Mouse (Mus musculus): ENCODE measurements around the gene Gm38394. TPM values are rescaled to one million over a fixed set of nuclear protein-coding genes. Genes with fewer than 3 reads are reported as not detected.
A peak's percentile ranks its signal among the peaks of the same experiment; 100 is the strongest.

The Gm38394 gene
- polyA plus RNA-seq, 1 experiment from 2014 or later, result 3.9 TPM

DNA sequence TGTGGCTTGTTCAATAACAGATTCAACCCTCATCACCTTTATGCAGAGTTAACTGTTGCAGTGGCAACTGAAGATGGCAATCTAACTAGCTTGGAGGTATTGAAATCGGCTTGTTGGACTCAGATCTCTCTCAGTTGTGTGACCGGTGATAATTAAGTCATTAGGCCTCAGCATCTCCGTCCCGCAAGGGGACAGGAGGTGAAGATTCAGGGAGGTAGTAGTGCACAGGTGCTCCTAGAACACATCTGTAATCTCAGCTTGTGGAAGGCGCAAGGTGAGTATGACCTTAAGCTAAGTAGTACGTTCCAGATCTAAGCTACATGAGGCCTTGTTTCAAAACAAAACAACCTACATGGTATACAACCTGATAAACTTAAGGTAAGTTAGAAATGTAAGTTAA, 50.5 kb downstream of the Gm38394 start:
- peaks cover 16% of the 10 kb centered on the region; the same call in 1 of the 2 replicates for H3K4me1 ChIP-seq (replicated peaks)
- no peaks in the 10 kb centered on the region for H3K27me3 ChIP-seq (ENCODE audit: insufficient read depth, poor library complexity, severe bottlenecking)
- DNase-seq (ENCODE audit: low spot score), result no peak
- H3K9me3 ChIP-seq, result no peaks in the 10 kb centered on the region
- WGBS, result 62% methylated on average over 6 of the region's 6 CpGs
- H3K4me3 ChIP-seq, result peak overlapping the region; percentile 94
- H3K27ac ChIP-seq, result peak overlapping the region; percentile 99
- peaks cover 46% of the 10 kb centered on the region for H3K36me3 ChIP-seq

DNA sequence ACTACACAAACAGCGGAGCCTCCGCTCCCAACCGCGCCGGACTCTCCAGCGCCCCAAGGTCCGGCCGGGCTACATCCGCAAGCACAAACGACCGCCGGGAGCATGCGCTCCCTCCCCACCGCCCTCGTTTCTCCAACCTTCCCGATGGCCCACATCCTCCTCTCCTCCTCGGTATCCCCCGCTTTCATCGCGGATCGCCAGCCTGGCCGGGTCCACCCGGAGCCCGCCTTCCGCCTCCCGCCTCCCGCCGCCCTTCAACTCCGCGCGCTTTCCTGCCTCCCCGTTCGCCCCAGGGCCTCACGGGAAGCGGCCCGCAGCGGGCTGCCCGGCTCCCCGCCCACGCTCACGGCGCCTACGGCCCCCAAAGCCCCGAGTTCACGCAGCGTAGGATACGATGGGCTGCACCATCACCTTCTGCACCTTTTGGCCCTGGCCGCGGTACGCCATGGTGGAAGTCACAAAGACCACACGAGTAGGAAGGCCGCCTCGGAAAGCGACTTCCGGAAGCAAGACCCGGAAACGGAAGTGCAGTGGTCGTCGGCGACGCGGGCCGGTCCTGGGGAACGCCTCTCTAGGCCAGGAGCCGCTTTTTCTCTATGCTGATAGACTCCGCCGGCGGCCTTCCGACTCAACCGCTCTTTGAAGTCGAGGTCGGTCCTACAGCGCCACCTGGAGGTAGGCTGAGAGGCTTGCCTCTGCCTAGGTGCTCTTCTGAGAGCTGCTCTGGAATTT, 51.2 kb downstream of the Gm38394 start, which contains the start of gene Snrpe:
Gene Snrpe (minus strand): TSS at position 521 of the 732 bp plus-strand sequence.
- peaks cover 16% of the 10 kb centered on the region; the same call in 1 of the 2 replicates for H3K4me1 ChIP-seq (replicated peaks)
- peak within 1 kb of the TSS; percentile 94 for H3K4me3 ChIP-seq
- WGBS, result under 1% methylated on average over 73 of the region's 73 CpGs
- H3K27me3 ChIP-seq (ENCODE audit: insufficient read depth, poor library complexity, severe bottlenecking), result no peaks in the 10 kb centered on the region
- peak within 1 kb of the TSS; percentile 99 for H3K27ac ChIP-seq
- H3K9me3 ChIP-seq, result no peaks in the 10 kb centered on the region
- H3K36me3 ChIP-seq, result peaks cover 50% of the 10 kb centered on the region
- peak; percentile 98 for DNase-seq (ENCODE audit: low spot score)

DNA sequence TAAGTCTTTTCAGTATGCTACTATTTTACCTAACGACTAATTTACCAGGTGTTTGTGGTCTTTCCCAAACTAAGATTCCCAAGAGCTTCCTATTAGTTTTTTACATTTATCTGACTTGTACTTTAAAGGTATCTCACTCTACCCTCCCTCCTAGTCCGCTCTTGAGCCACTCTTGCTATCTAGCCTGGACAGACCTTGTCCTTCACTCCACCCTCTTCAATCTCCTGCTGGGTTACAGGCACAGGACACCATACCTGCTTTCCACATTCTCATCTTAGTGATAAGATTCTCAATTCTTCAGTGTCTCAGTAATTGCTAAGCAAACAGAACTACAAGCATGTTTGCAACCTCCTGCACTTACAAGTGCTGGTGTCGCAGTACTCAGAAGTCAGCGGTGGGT, 57.9 kb downstream of the Gm38394 start:
- WGBS, result 96% methylated on average over 4 of the region's 4 CpGs
- Histone ChIP-seq H3K27me3 (ENCODE audit: insufficient read depth, poor library complexity, severe bottlenecking) (no peaks in the 10 kb centered on the region), H3K9me3 (no peaks in the 10 kb centered on the region), H3K4me1 (replicated peaks) (peaks cover 10% of the 10 kb centered on the region), H3K4me3 (no peak overlapping the region), H3K36me3 (peaks cover 95% of the 10 kb centered on the region), H3K27ac (no peak overlapping the region)
- DNase-seq (ENCODE audit: low spot score), result no peak

DNA sequence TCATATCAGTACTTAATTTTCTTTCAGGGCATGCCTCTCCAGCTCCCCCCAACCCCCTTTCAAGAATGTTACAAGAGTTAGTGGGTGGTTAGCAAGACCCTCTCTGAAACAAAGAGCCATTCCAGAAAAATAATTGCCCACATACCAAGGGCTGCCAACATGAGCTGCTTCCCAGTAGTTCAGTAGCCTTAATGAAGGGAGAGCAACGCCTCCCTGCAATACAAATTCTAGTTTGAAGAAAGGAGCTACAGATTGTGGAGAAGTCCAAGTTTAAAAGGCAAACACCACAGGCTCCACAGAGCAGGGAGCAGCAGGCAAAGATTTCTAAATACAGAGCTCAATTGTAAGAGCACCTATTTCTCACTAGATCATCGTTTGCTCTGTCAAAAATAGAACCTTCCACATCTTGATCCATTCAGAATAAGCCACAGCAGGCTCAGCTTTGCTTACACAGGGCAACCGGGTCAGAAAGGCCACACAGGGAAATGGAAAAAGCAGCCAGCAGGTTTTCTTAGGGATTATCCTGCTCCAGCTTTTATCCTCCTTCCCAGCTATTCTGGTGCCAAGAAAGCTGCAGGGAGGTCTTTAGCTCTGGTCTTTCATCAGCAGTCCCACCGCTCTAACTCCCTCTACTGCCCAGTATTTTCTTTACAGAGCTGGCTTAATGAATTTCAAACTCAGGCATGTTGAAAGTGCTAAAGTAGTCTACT, 64.7 kb downstream of the Gm38394 start:
- peak overlapping the region; percentile 71; the same call in 1 of the 2 replicates for H3K27ac ChIP-seq
- no peaks in the 10 kb centered on the region for H3K9me3 ChIP-seq
- H3K27me3 ChIP-seq (ENCODE audit: insufficient read depth, poor library complexity, severe bottlenecking), result no peaks in the 10 kb centered on the region
- 16% methylated on average over 4 of the region's 4 CpGs for WGBS
- H3K4me1 ChIP-seq (replicated peaks), result peaks cover 26% of the 10 kb centered on the region
- DNase-seq (ENCODE audit: low spot score), result peak; percentile 43
- no peak overlapping the region for H3K4me3 ChIP-seq
- H3K36me3 ChIP-seq, result peaks cover 30% of the 10 kb centered on the region

DNA sequence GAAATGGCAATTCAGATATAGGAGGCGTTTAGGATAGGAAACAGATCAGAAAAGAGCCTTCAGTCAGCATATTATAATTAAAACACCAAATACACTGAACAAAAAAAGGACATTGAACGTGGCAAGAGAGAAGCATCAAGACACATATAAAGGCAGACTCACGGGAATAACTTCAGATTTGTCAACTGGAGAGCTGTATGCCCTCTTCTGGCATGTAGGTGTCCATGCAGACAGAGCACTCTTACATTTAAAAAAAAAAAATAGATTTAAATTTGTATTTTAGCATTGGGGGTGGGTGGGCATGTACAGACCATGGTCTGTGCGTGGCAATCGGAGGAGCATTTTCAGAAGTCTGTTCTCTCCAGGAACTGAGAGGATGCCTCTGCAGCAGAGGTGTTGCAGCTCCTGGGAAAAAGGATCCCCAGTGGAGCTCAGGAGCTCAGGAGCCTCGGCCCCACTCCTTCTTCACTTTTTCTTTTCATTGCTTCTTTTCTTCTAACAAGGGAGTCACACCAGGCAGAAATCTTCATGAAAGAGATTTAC, 75.1 kb downstream of the Gm38394 start:
- no peak for DNase-seq (ENCODE audit: low spot score)
- H3K4me3 ChIP-seq, result no peak overlapping the region
- 79% methylated on average over 6 of the region's 6 CpGs for WGBS
- no peaks in the 10 kb centered on the region for H3K27me3 ChIP-seq (ENCODE audit: insufficient read depth, poor library complexity, severe bottlenecking)
- no peaks in the 10 kb centered on the region for H3K9me3 ChIP-seq
- H3K36me3 ChIP-seq, result no peaks in the 10 kb centered on the region
- no peak overlapping the region for H3K27ac ChIP-seq
- no peaks in the 10 kb centered on the region for H3K4me1 ChIP-seq (replicated peaks)

DNA sequence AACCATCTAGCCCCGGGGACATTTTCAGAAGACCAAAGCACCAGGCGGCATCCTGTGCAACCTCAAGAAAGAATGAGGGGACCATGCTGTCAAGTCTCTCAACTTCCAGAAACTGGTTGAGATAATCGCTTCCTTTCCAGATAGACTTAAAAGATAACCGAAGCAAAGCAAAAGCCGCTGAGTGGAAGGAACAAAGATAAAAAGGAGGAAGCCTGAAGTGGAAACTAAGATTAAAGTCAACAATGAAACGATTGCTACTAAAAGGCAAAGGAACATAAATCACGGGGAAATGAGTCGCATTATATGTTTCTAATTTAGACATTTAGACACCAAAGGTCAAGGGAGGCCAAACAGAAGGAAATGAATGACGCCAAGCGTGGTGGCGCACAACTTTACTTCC, 89.8 kb downstream of the Gm38394 start:
- Histone ChIP-seq H3K4me3 (no peak overlapping the region), H3K27ac (no peak overlapping the region), H3K36me3 (no peaks in the 10 kb centered on the region), H3K9me3 (peaks cover 8% of the 10 kb centered on the region), H3K4me1 (replicated peaks) (no peaks in the 10 kb centered on the region), H3K27me3 (ENCODE audit: insufficient read depth, poor library complexity, severe bottlenecking) (no peaks in the 10 kb centered on the region)
- 87% methylated on average over 11 of the region's 11 CpGs for WGBS
- no peak for DNase-seq (ENCODE audit: low spot score)

Other genes with a start within 250 kb of the Gm38394 start
- 28.3 and 28.4 TPM in 2 replicates for gene Sox13, start 236.9 kb downstream of the Gm38394 start, polyA plus RNA-seq (2016; fragmentation: Nextera tagmentation; extraction: Ambion mirVana)
- gene Snrpe, start 51.0 kb downstream of the Gm38394 start, polyA plus RNA-seq (2016; fragmentation: Nextera tagmentation; extraction: Ambion mirVana), result 842 and 897 TPM in 2 replicates
- gene Zbed6, start 433 bp downstream of the Gm38394 start, polyA plus RNA-seq (2016; fragmentation: Nextera tagmentation; extraction: Ambion mirVana), result not detected in 2 replicates
- gene Lax1, start 28.8 kb upstream of the Gm38394 start, polyA plus RNA-seq (2016; fragmentation: Nextera tagmentation; extraction: Ambion mirVana), result 0.25 TPM in 1 of 2 replicates, not detected in the other
- 4.2 and 4.6 TPM in 2 replicates for gene Atp2b4, start 139.7 kb upstream of the Gm38394 start, polyA plus RNA-seq (2016; fragmentation: Nextera tagmentation; extraction: Ambion mirVana)
- 2.1 and 3.6 TPM in 2 replicates for gene Optc, start 246.7 kb upstream of the Gm38394 start, polyA plus RNA-seq (2016; fragmentation: Nextera tagmentation; extraction: Ambion mirVana)